Mouse (Mus musculus): Measurements from ENCODE around the gene Cacna2d3.

Cacna2d3 gene

DNA sequence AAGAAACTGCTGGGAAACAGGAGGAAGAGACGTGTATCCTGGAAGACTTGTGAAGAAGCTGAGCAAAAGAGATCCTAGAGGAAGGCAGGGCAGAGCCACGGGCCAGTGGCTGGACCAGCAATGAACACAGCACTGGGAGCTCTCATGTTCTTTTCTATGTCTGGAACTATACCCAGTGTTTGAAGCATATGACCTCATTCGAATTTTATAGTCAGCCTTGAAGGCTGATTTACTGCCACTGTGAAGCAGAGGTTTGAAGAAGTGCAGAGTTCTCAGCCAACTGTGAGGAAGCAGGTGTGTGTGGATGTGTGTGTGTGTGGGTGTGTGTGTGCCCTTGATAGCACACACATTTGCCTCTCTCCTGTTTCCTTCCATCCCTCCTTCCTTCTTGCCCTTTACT, 483.2 kb downstream of the Cacna2d3 start:
- DNase-seq: no peak

- DNase-seq: no peak
Measured at GRCm38 (mm10) chr14:29228976-29229716, 492.5 kb downstream of the Cacna2d3 start.

DNA sequence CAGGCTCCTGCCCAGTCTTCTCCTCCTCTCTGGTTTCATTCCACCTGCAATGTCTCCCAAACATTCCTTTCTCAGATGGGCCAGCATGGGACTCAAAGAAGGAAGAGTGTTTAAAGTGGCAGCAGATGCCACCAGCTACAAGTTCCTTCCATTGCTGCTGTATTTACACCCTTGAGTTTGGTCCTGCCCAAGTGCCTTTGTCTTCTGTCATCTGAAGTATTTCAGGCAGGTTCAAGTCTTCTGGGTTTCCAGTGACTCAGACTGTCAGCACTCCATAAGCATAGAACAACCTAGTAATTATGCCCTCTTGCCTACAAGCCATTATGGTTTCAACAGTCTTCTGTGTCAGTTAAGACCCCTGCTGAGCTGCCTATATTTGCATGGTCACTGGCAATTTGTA, 493.2 kb downstream of the Cacna2d3 start:
- DNase-seq: no peak

DNA sequence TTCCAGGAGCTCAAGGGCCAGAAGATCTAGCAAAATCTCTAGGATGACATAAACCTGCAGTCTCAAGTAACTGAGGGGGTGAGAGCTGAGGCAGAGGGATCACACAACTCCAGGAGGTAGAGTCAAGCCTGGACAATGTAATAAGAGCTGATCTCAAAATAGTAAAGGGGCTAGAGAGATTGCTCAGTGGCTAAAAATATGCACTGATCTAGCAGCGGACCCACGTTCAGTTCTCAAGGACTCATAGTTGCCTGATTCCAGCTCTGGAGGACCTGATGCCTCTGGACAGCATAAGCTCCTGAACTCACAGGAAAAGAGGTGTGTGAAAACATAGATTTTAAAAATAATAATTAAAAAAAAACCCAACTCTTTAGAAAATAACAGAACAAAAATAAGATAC, 493.7 kb downstream of the Cacna2d3 start:
- DNase-seq: no peak

DNA sequence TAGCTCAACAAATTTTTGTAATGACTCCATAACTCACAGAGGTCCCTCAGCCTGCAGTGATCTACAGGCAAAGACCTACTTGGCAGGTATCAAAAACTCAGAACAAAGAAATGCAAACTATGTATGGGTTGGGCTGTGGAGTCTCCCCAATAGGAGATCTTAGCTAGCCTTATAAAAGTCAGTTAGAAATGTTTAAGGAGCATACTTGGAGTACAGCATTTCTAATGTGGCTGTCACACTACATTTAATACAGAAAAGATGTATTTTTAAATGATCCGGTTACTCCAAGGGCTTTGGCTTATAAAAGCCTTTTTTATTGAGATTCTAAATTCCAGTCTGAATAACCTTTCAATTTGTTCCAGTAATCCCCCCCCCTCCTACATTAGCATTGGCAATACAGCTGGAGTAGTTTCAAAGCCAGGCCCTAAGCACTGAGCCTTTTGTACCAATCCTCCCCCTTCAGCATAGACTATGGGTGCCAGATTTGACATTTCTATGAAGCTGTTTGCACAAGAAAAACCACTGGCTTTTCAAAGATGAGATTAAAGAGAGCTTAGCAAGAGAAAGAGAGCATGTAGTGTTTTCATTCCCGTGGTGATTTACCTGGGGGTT, 495.8 kb downstream of the Cacna2d3 start:
- DNase-seq: no peak

GRCm38 (mm10) chr14:29223012-29223411, 498.7 kb downstream of the Cacna2d3 start:
- DNase-seq: peak; percentile 15 to 19

DNA sequence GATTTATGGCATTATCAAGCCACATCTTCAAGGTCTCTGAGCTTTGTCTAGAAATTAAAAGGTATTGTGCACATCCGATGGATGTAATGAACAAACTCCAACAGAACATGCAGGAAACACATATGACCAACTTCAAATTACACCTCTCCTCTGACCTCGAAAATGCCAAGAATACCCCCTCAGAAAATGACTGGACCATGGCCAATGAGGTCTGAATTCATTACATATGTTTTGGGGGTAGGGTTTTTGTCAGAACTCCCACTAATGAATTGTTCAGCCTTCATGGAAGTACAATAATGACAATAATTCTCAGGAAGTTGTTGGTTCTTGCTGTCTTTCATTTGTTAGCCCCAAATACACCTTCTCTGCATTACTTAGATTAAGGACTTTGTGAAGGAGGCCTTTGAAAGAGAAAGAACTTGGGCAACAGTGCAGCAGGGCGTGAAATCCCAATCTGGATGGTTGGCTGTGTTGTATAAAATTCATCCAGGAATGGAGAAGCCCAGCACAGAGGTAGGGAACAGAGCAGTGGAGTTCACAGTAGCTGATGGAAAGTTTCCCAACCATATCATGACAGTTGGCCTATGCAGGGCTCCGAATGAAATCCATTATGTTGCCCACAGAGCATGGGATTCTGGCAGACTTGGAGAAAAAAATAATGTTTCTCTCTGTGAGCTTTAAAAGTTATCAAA, 499.3 kb downstream of the Cacna2d3 start:
- DNase-seq: peak; percentile 70 to 81

- DNase-seq: no peak
Measured at GRCm38 (mm10) chr14:29216106-29216505, 505.6 kb downstream of the Cacna2d3 start.

- DNase-seq: no peak
Measured at GRCm38 (mm10) chr14:29204967-29205268, 516.7 kb downstream of the Cacna2d3 start.

GRCm38 (mm10) chr14:29204236-29204966, 517.3 kb downstream of the Cacna2d3 start:
- DNase-seq: no peak

DNA sequence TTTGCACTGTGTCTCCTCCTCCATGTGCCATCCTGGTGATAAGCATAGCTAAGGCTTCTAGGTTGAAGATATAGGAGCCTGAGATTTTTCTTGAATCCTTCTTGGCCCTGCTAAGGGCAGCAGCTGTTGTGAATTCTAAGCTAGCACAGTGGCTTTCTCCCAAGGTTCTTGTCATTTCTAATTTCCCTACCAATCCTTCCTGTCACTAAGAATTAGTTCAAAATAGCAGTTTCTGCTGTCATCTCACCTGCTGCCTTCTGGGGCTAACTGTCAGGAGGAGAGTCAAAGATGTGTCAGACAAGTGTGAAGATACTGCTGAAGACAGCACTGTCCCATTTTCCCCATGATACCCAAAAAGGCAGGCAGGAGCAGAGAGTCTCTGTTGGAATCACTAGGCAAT, 525.5 kb downstream of the Cacna2d3 start:
- DNase-seq: no peak

DNA sequence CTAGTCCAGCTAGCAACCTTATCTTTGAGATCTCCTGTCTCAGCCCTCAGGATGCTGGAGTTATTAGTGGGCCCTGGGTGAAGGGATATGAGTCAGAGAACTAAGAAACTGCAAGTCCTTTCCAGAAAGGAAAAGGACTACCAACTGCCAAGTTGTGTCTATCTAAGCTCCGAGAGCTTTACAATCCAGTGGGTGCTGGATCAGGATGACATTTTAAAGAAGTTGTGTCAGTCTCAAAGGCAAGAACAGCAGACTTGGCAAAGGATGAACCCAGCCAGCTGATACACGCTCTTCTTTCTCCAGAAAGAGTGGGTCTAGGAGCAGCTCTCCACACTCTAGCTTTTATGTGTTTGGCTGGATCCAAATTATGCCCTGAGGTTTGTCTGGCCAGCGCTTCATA, 530.2 kb downstream of the Cacna2d3 start:
- DNase-seq: no peak

DNA sequence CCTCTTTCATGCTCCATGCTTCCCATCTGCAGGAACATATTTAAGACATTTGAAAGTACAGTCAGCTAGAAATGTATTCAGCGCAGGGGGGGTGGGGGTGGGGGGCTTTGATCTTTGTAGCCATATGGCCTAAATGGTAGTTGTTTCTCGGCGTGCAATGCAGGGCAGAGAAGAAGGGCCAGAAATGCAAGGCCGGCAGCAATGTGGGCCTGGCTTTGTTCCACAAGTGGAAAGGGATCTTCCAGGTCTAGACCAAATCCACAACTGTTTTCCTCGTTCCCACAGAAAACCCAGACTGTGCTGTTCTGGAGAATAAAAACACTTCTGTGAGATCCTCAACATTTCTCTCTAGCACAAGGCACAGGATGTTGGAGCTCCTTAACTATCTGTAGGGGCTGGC, 537.9 kb downstream of the Cacna2d3 start:
- DNase-seq: no peak

DNA sequence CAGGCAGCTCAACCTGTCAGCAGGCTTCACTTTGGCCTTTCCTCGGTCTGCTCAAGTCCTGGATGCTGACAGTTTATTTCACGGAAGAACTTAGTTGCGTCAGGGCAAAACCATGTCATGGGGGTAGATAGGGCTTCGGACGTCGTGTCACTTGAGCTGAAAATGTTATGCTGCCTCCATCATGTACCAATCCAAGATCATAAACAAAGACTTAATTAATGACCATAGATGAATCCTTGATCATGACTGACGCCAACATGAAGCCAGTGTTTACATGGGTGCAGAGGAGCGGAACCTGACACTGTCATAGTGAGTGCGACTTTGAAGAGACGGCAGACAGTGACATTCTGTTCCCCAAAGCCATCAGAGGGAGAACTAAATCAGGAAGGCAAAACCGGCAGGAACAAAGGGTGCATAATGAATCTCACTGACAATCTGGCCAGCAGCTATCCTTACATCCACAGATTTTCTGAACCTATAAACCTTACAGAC, 542.2 kb downstream of the Cacna2d3 start:
- no peak for DNase-seq

DNA sequence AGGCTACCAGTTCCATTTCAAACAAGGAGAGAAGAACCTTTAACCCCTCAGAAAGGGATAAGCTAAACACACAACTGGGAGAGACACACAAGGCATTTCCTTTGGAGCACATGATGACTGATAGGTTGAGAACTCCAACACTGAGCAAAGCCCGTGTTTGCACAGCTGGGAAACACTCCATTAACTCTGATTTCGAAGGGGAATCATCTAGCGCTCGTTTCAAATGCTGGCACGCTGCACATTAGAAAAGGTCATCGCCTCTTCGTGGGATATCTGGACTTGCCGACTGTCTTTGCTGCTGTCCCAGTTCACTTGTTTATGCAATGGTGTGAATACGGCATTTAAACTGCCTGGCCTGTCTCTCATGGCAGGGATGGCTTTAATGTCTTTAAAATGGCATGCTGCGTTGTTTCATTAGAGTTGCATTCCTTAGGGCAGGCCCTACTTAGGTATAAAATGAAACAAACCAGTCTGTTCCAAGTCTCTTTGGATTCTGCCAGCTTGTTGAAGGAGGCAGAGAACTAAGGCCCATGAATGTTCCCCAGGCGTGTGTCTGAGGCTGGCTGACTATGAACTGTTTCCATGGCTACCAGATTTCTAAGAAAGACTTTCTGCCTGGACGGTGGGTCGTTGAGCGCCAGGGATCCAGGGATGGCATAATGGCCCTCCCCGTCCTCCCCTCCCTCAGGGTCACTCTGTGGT, 542.8 kb downstream of the Cacna2d3 start:
- no peak for DNase-seq

- DNase-seq: no peak
Measured at GRCm38 (mm10) chr14:29174762-29175161, 546.9 kb downstream of the Cacna2d3 start.

- DNase-seq: no peak
Measured at GRCm38 (mm10) chr14:29172207-29172606, 549.5 kb downstream of the Cacna2d3 start.

DNA sequence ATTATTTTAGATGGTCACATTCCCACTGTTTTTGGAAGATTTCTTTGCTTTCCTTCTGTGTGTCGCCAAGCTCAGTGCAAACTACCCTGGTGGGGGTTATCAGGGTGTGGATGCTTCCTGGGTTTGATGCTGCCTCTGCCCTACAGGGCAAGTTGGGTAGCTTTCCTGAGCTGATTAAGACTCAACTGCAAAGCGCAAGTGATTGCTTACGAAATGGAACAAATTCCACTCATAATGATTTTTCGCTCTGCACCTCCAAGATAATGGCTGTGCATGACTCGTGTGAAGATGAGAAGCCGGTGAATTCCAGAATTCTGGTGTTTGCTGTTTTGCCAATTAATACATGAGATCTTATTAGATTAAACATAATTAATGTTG, 557.0 kb downstream of the Cacna2d3 start:
- no peak for DNase-seq

GRCm38 (mm10) chr14:29163998-29164652, 557.5 kb downstream of the Cacna2d3 start:
- no peak for DNase-seq

GRCm38 (mm10) chr14:29159803-29160202, 561.9 kb downstream of the Cacna2d3 start:
- DNase-seq: no peak

DNA sequence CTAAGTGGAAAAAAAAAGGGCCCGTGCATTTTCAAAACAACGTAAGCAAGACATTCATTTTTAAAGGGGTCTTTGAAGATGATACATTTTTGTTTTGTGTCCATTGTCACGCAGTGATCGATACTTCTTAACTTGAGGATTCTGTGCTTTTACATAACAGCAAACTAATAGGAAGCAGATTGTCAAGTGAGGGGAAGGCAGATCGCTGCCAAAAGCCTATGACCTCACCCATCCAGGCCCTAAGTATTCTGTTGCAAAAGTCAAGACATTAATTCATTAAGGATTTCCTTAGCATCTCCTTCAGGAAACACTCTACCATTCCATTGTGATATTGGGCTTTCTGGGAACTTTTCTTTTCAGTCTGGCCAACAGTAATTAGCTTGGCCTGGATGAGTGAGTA, 564.6 kb downstream of the Cacna2d3 start:
- no peak for DNase-seq

- DNase-seq: no peak
Measured at GRCm38 (mm10) chr14:29144184-29144583, 577.5 kb downstream of the Cacna2d3 start.

All from cerebellum, adult 18-20 months (tissue).